Mouse (Mus musculus): Measurements from ENCODE around the gene Commd7.

GRCm38 (mm10) chr2:153580042-153580441 lies 52.5 kb downstream of the Commd7 start:
- no peak for TF ChIP-seq CTCF (IDR thresholded peaks at IDR 0.05; ENCODE audit: extremely low read depth, insufficient read depth, low read length)
- no peak for TF ChIP-seq POLR2A (IDR thresholded peaks at IDR 0.05; ENCODE audit: extremely low read depth, insufficient read depth, low read length)

Data from cortical plate, adult 2 months (tissue).